Mouse (Mus musculus): Measurements from ENCODE around the gene Ergic1.

The Ergic1 gene

GRCm38 (mm10) chr17:26574701-26575100 is 13.4 kb downstream of the Ergic1 start:
- WGBS = 67% methylated on average over 5 of the region's 5 CpGs

GRCm38 (mm10) chr17:26575786-26576690 is 14.7 kb downstream of the Ergic1 start:
- 45% methylated on average over 12 of the region's 12 CpGs for WGBS

- WGBS = 60% methylated on average over 7 of the region's 7 CpGs
Observed at GRCm38 (mm10) chr17:26576833-26577232, 15.5 kb downstream of the Ergic1 start.

- WGBS = 64% methylated on average over 11 of the region's 11 CpGs
Observed at GRCm38 (mm10) chr17:26577309-26577708, 16.0 kb downstream of the Ergic1 start.

- WGBS = 63% methylated on average over 7 of the region's 7 CpGs
Observed at GRCm38 (mm10) chr17:26578162-26578561, 16.9 kb downstream of the Ergic1 start.

GRCm38 (mm10) chr17:26578771-26579170 is 17.5 kb downstream of the Ergic1 start:
- WGBS = 91% methylated on average over 11 of the region's 11 CpGs

- 80% methylated on average over 6 of the region's 6 CpGs for WGBS
Observed at GRCm38 (mm10) chr17:26579396-26579795, 18.1 kb downstream of the Ergic1 start.

GRCm38 (mm10) chr17:26580873-26581401 is 19.6 kb downstream of the Ergic1 start:
- 98% methylated on average over 3 of the region's 3 CpGs for WGBS

- 58% methylated on average over 5 of the region's 5 CpGs for WGBS
Observed at GRCm38 (mm10) chr17:26582297-26582696, 21.0 kb downstream of the Ergic1 start.

GRCm38 (mm10) chr17:26583056-26583455 is 21.8 kb downstream of the Ergic1 start:
- 89% methylated on average over 9 of the region's 9 CpGs for WGBS

GRCm38 (mm10) chr17:26583606-26584005 is 22.3 kb downstream of the Ergic1 start:
- 70% methylated on average over 6 of the region's 6 CpGs for WGBS

- 76% methylated on average over 4 of the region's 4 CpGs for WGBS
Observed at GRCm38 (mm10) chr17:26584063-26584462, 22.8 kb downstream of the Ergic1 start.

- 32% methylated on average over 15 of the region's 15 CpGs for WGBS
Observed at GRCm38 (mm10) chr17:26584558-26585136, 23.4 kb downstream of the Ergic1 start.

- 51% methylated on average over 12 of the region's 12 CpGs for WGBS
Observed at GRCm38 (mm10) chr17:26587961-26588487, 26.7 kb downstream of the Ergic1 start.

GRCm38 (mm10) chr17:26592510-26592909 is 31.2 kb downstream of the Ergic1 start:
- 71% methylated on average over 4 of the region's 4 CpGs for WGBS

GRCm38 (mm10) chr17:26593199-26593598 is 31.9 kb downstream of the Ergic1 start:
- 95% methylated on average over 5 of the region's 5 CpGs for WGBS

GRCm38 (mm10) chr17:26594171-26594570 is 32.9 kb downstream of the Ergic1 start:
- WGBS = 69% methylated on average over 7 of the region's 7 CpGs

- WGBS = 68% methylated on average over 7 of the region's 7 CpGs
Observed at GRCm38 (mm10) chr17:26594958-26595357, 33.7 kb downstream of the Ergic1 start.

GRCm38 (mm10) chr17:26595448-26596167 is 34.3 kb downstream of the Ergic1 start:
- WGBS = 29% methylated on average over 7 of the region's 7 CpGs

GRCm38 (mm10) chr17:26596168-26596658 is 34.9 kb downstream of the Ergic1 start:
- 15% methylated on average over 7 of the region's 7 CpGs for WGBS

- WGBS = 49% methylated on average over 6 of the region's 6 CpGs
Observed at GRCm38 (mm10) chr17:26596856-26597481, 35.7 kb downstream of the Ergic1 start.
